Mouse (Mus musculus): ENCODE data around the gene Mboat7. TPM values are rescaled to one million over a fixed set of nuclear protein-coding genes. Genes with fewer than 3 reads are reported as not detected.
A peak's percentile ranks its signal among the peaks of the same experiment; 100 is the strongest.

Gene Mboat7
- polyA plus RNA-seq, 1 experiment from 2014 or later = 73.9 TPM

- WGBS = 0% methylated on average over 45 of the region's 58 CpGs
- Histone ChIP-seq H3K27me3 (ENCODE audit: insufficient read depth, low read length) (no peaks in the 10 kb centered on the region), H3K27ac (ENCODE audit: low read length) (peak overlapping the region; percentile 99), H3K9me3 (ENCODE audit: low read length) (no peaks in the 10 kb centered on the region), H3K36me3 (ENCODE audit: insufficient read depth, low read length) (peaks cover 17% of the 10 kb centered on the region), H3K9ac (replicated peaks; ENCODE audit: low read length) (peak overlapping the region; percentile 99), H3K4me3 (ENCODE audit: low read length) (peak overlapping the region; percentile 76), H3K4me2 (replicated peaks; ENCODE audit: low read depth, low read length) (peak overlapping the region; percentile 91), H3K4me1 (ENCODE audit: insufficient read depth, low read length) (peaks cover 34% of the 10 kb centered on the region)
- ATAC-seq (ENCODE audit: low FRiP score, low TSS enrichment) = peak; percentile 3; the same call in 1 of the 2 replicates
Observed at GRCm38 (mm10) chr7:3645488-3646025, 47.8 kb downstream of the Mboat7 start.

- peaks cover 16% of the 10 kb centered on the region for H3K36me3 ChIP-seq (ENCODE audit: insufficient read depth, low read length)
- no peaks in the 10 kb centered on the region for H3K9me3 ChIP-seq (ENCODE audit: low read length)
- no peaks in the 10 kb centered on the region for H3K27me3 ChIP-seq (ENCODE audit: insufficient read depth, low read length)
- under 1% methylated on average over 51 of the region's 58 CpGs for WGBS
- H3K9ac ChIP-seq (replicated peaks; ENCODE audit: low read length) = peak within 1 kb of the TSS; percentile 99
- peaks cover 34% of the 10 kb centered on the region for H3K4me1 ChIP-seq (ENCODE audit: insufficient read depth, low read length)
- peak within 1 kb of the TSS; percentile 99 for H3K27ac ChIP-seq (ENCODE audit: low read length)
- peak within 1 kb of the TSS; percentile 76 for H3K4me3 ChIP-seq (ENCODE audit: low read length)
- peak; percentile 99 for ATAC-seq (ENCODE audit: low FRiP score, low TSS enrichment)
- peak within 1 kb of the TSS; percentile 91 for H3K4me2 ChIP-seq (replicated peaks; ENCODE audit: low read depth, low read length)
Observed at GRCm38 (mm10) chr7:3644672-3645487, 48.4 kb downstream of the Mboat7 start, which contains the start of gene Cnot3. Gene Cnot3 (plus strand): TSS chr7:3645268.

GRCm38 (mm10) chr7:3644348-3644671 lies 49.0 kb downstream of the Mboat7 start:
- peak overlapping the region; percentile 42 for H3K9ac ChIP-seq (replicated peaks; ENCODE audit: low read length)
- peak overlapping the region; percentile 73 for H3K27ac ChIP-seq (ENCODE audit: low read length)
- WGBS = under 1% methylated on average over 11 of the region's 11 CpGs

GRCm38 (mm10) chr7:3643843-3644242 lies 49.5 kb downstream of the Mboat7 start:
- Histone ChIP-seq H3K9me3 (ENCODE audit: low read length) (no peaks in the 10 kb centered on the region), H3K36me3 (ENCODE audit: insufficient read depth, low read length) (peaks cover 26% of the 10 kb centered on the region), H3K4me1 (ENCODE audit: insufficient read depth, low read length) (peaks cover 34% of the 10 kb centered on the region), H3K27ac (ENCODE audit: low read length) (no peak overlapping the region), H3K4me3 (ENCODE audit: low read length) (peak overlapping the region; percentile 76), H3K9ac (replicated peaks; ENCODE audit: low read length) (peak overlapping the region; percentile 42), H3K4me2 (replicated peaks; ENCODE audit: low read depth, low read length) (peak overlapping the region; percentile 67), H3K27me3 (ENCODE audit: insufficient read depth, low read length) (no peaks in the 10 kb centered on the region)
- ATAC-seq (ENCODE audit: low FRiP score, low TSS enrichment) = no peak
- 16% methylated on average over 9 of the region's 9 CpGs for WGBS

More at GRCm38 (mm10) chr7:3644348-3644671, 49.0 kb downstream of the Mboat7 start:
- no peaks in the 10 kb centered on the region for H3K9me3 ChIP-seq (ENCODE audit: low read length)
- H3K4me1 ChIP-seq (ENCODE audit: insufficient read depth, low read length) = peaks cover 34% of the 10 kb centered on the region
- ATAC-seq (ENCODE audit: low FRiP score, low TSS enrichment) = no peak
- peak overlapping the region; percentile 67 for H3K4me2 ChIP-seq (replicated peaks; ENCODE audit: low read depth, low read length)
- H3K27me3 ChIP-seq (ENCODE audit: insufficient read depth, low read length) = no peaks in the 10 kb centered on the region
- H3K4me3 ChIP-seq (ENCODE audit: low read length) = peak overlapping the region; percentile 76
- peaks cover 22% of the 10 kb centered on the region for H3K36me3 ChIP-seq (ENCODE audit: insufficient read depth, low read length)

- ATAC-seq (ENCODE audit: low FRiP score, low TSS enrichment) = no peak
- 69% methylated on average over 5 of the region's 5 CpGs for WGBS
Observed at GRCm38 (mm10) chr7:3643412-3643811, 49.9 kb downstream of the Mboat7 start.

GRCm38 (mm10) chr7:3630478-3630815 lies 62.9 kb downstream of the Mboat7 start:
- 57% methylated on average over 3 of the region's 3 CpGs for WGBS
- H3K36me3 ChIP-seq (ENCODE audit: insufficient read depth, low read length) = peaks cover 28% of the 10 kb centered on the region
- no peak overlapping the region for H3K27ac ChIP-seq (ENCODE audit: low read length)
- H3K4me2 ChIP-seq (replicated peaks; ENCODE audit: low read depth, low read length) = peak overlapping the region; percentile 95
- peak overlapping the region; percentile 88 for H3K9ac ChIP-seq (replicated peaks; ENCODE audit: low read length)
- no peaks in the 10 kb centered on the region for H3K27me3 ChIP-seq (ENCODE audit: insufficient read depth, low read length)
- peak; percentile 23; the same call in 1 of the 2 replicates for ATAC-seq (ENCODE audit: low FRiP score, low TSS enrichment)
- no peaks in the 10 kb centered on the region for H3K9me3 ChIP-seq (ENCODE audit: low read length)
- peaks cover 22% of the 10 kb centered on the region for H3K4me1 ChIP-seq (ENCODE audit: insufficient read depth, low read length)
- H3K4me3 ChIP-seq (ENCODE audit: low read length) = peak overlapping the region; percentile 71

More at GRCm38 (mm10) chr7:3643412-3643811, 49.9 kb downstream of the Mboat7 start:
- Histone ChIP-seq H3K36me3 (ENCODE audit: insufficient read depth, low read length) (peaks cover 30% of the 10 kb centered on the region), H3K4me1 (ENCODE audit: insufficient read depth, low read length) (peaks cover 30% of the 10 kb centered on the region), H3K4me3 (ENCODE audit: low read length) (no peak overlapping the region), H3K9ac (replicated peaks; ENCODE audit: low read length) (no peak overlapping the region), H3K27me3 (ENCODE audit: insufficient read depth, low read length) (no peaks in the 10 kb centered on the region), H3K27ac (ENCODE audit: low read length) (no peak overlapping the region), H3K4me2 (replicated peaks; ENCODE audit: low read depth, low read length) (peak overlapping the region; percentile 67; the same call in 1 of the 2 replicates), H3K9me3 (ENCODE audit: low read length) (no peaks in the 10 kb centered on the region)

GRCm38 (mm10) chr7:3629543-3630477 lies 63.5 kb downstream of the Mboat7 start, which contains the start of the genes Tfpt and Prpf31:
Gene Tfpt (minus strand): TSS chr7:3629929.
Gene Prpf31 (plus strand): TSS chr7:3629985.
- Histone ChIP-seq H3K4me2 (replicated peaks; ENCODE audit: low read depth, low read length) (peak within 1 kb of the TSS; percentile 98), H3K4me3 (ENCODE audit: low read length) (peak within 1 kb of the TSS; percentile 71), H3K9me3 (ENCODE audit: low read length) (no peaks in the 10 kb centered on the region), H3K27ac (ENCODE audit: low read length) (peak within 1 kb of the TSS; percentile 88), H3K27me3 (ENCODE audit: insufficient read depth, low read length) (no peaks in the 10 kb centered on the region), H3K9ac (replicated peaks; ENCODE audit: low read length) (peak within 1 kb of the TSS; percentile 88), H3K36me3 (ENCODE audit: insufficient read depth, low read length) (peaks cover 28% of the 10 kb centered on the region), H3K4me1 (ENCODE audit: insufficient read depth, low read length) (peaks cover 22% of the 10 kb centered on the region)
- WGBS = 1% methylated on average over 47 of the region's 47 CpGs
- ATAC-seq (ENCODE audit: low FRiP score, low TSS enrichment) = peak; percentile 86

GRCm38 (mm10) chr7:3629030-3629429 lies 64.3 kb downstream of the Mboat7 start:
- Histone ChIP-seq H3K36me3 (ENCODE audit: insufficient read depth, low read length) (peaks cover 31% of the 10 kb centered on the region), H3K4me1 (ENCODE audit: insufficient read depth, low read length) (peaks cover 22% of the 10 kb centered on the region), H3K9me3 (ENCODE audit: low read length) (no peaks in the 10 kb centered on the region), H3K4me2 (replicated peaks; ENCODE audit: low read depth, low read length) (peak overlapping the region; percentile 98), H3K27ac (ENCODE audit: low read length) (0 out of 2 replicates have a peak overlapping the region, but pooled peaks have one; percentile 88), H3K4me3 (ENCODE audit: low read length) (peak overlapping the region; percentile 71), H3K27me3 (ENCODE audit: insufficient read depth, low read length) (no peaks in the 10 kb centered on the region), H3K9ac (replicated peaks; ENCODE audit: low read length) (peak overlapping the region; percentile 88)
- 39% methylated on average over 4 of the region's 4 CpGs for WGBS
- ATAC-seq (ENCODE audit: low FRiP score, low TSS enrichment) = peak; percentile 36
